Mouse (Mus musculus): ENCODE data around the gene Ppp4r3a. TPM values are rescaled to one million over a fixed set of nuclear protein-coding genes. Genes with fewer than 3 reads are reported as not detected.
"Not testable (repeated sequence)": the region's sequence is repeated elsewhere in the genome, so short reads cannot be mapped to it uniquely, and the experiment has no call there.

Ppp4r3a gene
- 10 to 100 TPM; 30.8 to 39.3 TPM for polyA plus RNA-seq (2017; shearing (Covaris generic))

GRCm38 (mm10) chr12:101083076-101083838 is at the start of gene Ppp4r3a:
Ppp4r3a (minus strand) TSS chr12:101083702.
- peak; percentile 88 for ATAC-seq

- ATAC-seq, result no peak
These were observed 39.5 kb upstream of the Ppp4r3a start for GRCm38 (mm10) chr12:101123013-101123412.

- not testable (repeated sequence) for ATAC-seq
These were observed 38.6 kb upstream of the Ppp4r3a start for GRCm38 (mm10) chr12:101122066-101122465.

GRCm38 (mm10) chr12:101109794-101110585 is 26.5 kb upstream of the Ppp4r3a start:
- not testable (repeated sequence) for ATAC-seq

- no peak for ATAC-seq
These were observed 24.2 kb upstream of the Ppp4r3a start for GRCm38 (mm10) chr12:101107722-101108121.

GRCm38 (mm10) chr12:101105571-101105970 is 22.1 kb upstream of the Ppp4r3a start:
- ATAC-seq, result no peak

- ATAC-seq, result no peak
These were observed 19.1 kb upstream of the Ppp4r3a start for GRCm38 (mm10) chr12:101102648-101103047.

- ATAC-seq, result not testable (repeated sequence)
These were observed 10.2 kb upstream of the Ppp4r3a start for GRCm38 (mm10) chr12:101093678-101094077.

- ATAC-seq, result no peak
These were observed 6.5 kb upstream of the Ppp4r3a start for GRCm38 (mm10) chr12:101089955-101090354.

GRCm38 (mm10) chr12:101087406-101087805 is 3.9 kb upstream of the Ppp4r3a start:
- no peak for ATAC-seq

- ATAC-seq, result no peak
These were observed 1.6 kb upstream of the Ppp4r3a start for GRCm38 (mm10) chr12:101084881-101085666.

- ATAC-seq, result no peak
These were observed 735 bp upstream of the Ppp4r3a start for GRCm38 (mm10) chr12:101084237-101084636.

GRCm38 (mm10) chr12:101083839-101084195 is 315 bp upstream of the Ppp4r3a start:
- ATAC-seq, result peak; percentile 19

- peak; percentile 8 for ATAC-seq
These were observed 1.0 kb downstream of the Ppp4r3a start for GRCm38 (mm10) chr12:101082296-101083075.

- no peak for ATAC-seq
These were observed 5.5 kb downstream of the Ppp4r3a start for GRCm38 (mm10) chr12:101077955-101078354.

GRCm38 (mm10) chr12:101075433-101075832 is 8.1 kb downstream of the Ppp4r3a start:
- ATAC-seq, result no peak

GRCm38 (mm10) chr12:101074821-101075429 is 8.6 kb downstream of the Ppp4r3a start:
- peak; percentile 74 for ATAC-seq

- no peak for ATAC-seq
These were observed 13.7 kb downstream of the Ppp4r3a start for GRCm38 (mm10) chr12:101069813-101070212.

- ATAC-seq, result no peak
These were observed 17.2 kb downstream of the Ppp4r3a start for GRCm38 (mm10) chr12:101066329-101066728.

- ATAC-seq, result no peak
These were observed 43.5 kb downstream of the Ppp4r3a start for GRCm38 (mm10) chr12:101039956-101040355.

GRCm38 (mm10) chr12:101028954-101029731 is 54.4 kb downstream of the Ppp4r3a start, which contains the start of gene Ccdc88c:
Ccdc88c (minus strand) TSS chr12:101029056.
- ATAC-seq, result peak; percentile 72
